Mouse (Mus musculus): ENCODE measurements at regions not wholly inside any gene's neighbourhood (a gene's known extent, or its start where the extent isn't known, plus 50 kb on each side); places are given as distances from the start of the nearest gene placed in this dataset.
"Not testable (repeated sequence)": the region's sequence is repeated elsewhere in the genome, so short reads cannot be mapped to it uniquely, and the experiment has no call there.

DNA sequence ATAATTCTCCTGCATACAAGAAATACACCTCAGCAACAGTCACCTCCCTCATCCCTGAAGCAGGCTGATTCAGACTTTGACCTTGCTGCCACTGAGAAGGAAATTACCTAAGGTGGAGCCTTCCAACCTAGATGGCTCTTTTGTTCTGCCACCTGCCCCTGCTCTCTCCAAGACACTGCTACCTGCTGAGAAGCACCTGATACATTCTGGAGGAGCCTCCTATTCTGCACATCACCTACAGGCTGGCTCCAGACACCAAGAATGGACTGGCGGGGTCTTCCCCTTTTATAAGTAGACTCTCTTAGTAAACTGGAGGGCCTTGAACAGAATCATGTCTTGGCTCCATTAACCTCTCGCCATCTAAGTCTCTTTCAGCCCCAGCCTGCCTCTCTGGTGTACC lies 1149.5 kb upstream of the 2610301B20Rik start:
- not testable (repeated sequence) for ATAC-seq (replicated peaks; ENCODE audit: insufficient number of reproducible peaks, low FRiP score, low TSS enrichment, low read depth); DNase-seq (ENCODE audit: low spot score); H3K36me3 ChIP-seq (replicated peaks; ENCODE audit: control insufficient read depth, insufficient read depth, low read depth, low read length); H3K27ac ChIP-seq (replicated peaks; ENCODE audit: low read depth, low read length); H3K9ac ChIP-seq (replicated peaks; ENCODE audit: low read length); H3K4me2 ChIP-seq (ENCODE audit: low read depth, low read length); H3K4me3 ChIP-seq (ENCODE audit: low read depth, low read length); H3K4me1 ChIP-seq (ENCODE audit: control insufficient read depth, insufficient read depth, low read length); H3K9me3 ChIP-seq (replicated peaks; ENCODE audit: control insufficient read depth, low read length); H3K27me3 ChIP-seq (ENCODE audit: control insufficient read depth, insufficient read depth, low read length)
- WGBS: 73% methylated on average over 2 of the region's 2 CpGs

DNA sequence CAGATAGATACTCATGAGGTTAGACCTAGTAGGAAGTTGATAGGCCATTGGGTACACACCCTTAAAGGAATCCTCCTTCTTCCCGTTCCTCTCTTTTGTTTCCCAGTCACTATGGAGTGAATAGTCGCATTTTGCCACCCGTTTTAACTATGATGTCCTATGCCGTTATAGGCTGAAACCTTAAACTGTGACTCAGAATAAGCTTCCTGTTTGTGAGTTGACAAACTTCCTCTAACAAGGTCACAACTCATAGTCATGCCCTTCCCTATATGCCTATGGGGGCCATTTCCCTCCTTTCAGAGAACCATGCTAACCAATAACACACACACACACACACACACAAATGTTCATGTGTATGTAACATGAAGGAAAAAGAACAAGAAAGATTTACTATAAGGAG lies 1136.6 kb upstream of the 2610301B20Rik start:
- H3K36me3 ChIP-seq (replicated peaks; ENCODE audit: control insufficient read depth, insufficient read depth, low read depth, low read length): no peaks in the 10 kb centered on the region

DNA sequence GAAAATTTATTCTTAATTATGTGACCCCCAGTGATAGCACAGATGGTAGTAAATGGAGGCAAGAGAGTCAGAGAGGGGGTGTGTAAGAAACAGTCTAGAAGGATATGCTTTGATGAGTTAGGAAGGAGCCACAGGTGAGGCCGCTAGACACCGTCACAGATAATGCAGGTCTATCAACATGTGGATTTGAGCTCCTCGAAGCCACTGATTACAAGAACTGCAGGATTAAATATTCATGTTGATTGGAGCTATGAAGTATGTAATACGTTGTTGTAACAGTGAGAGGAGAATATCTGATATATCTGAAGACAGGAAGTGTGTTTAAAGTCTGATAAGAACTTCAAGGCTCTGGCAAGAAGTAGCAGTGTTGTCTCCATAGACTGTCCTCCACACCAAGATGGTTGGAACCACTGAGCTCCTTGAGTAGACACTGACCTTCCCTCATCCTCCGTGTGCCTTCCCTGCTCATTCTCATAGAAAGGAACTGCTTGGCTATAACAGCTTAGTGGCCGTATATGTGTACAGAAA lies 1126.8 kb upstream of the 2610301B20Rik start:
- 89% methylated on average over 6 of the region's 6 CpGs for WGBS
- Histone ChIP-seq H3K27me3 (ENCODE audit: control insufficient read depth, insufficient read depth, low read length) (no peaks in the 10 kb centered on the region), H3K36me3 (replicated peaks; ENCODE audit: control insufficient read depth, insufficient read depth, low read depth, low read length) (no peaks in the 10 kb centered on the region), H3K27ac (replicated peaks; ENCODE audit: low read depth, low read length) (no peak overlapping the region), H3K4me1 (ENCODE audit: control insufficient read depth, insufficient read depth, low read length) (no peaks in the 10 kb centered on the region), H3K4me3 (ENCODE audit: low read depth, low read length) (no peak overlapping the region), H3K9ac (replicated peaks; ENCODE audit: low read length) (no peak overlapping the region), H3K9me3 (replicated peaks; ENCODE audit: control insufficient read depth, low read length) (no peaks in the 10 kb centered on the region), H3K4me2 (ENCODE audit: low read depth, low read length) (no peak overlapping the region)
- DNase-seq (ENCODE audit: low spot score) (no peak), ATAC-seq (replicated peaks; ENCODE audit: insufficient number of reproducible peaks, low FRiP score, low TSS enrichment, low read depth) (no peak)

More for the DNA sequence above, 1136.6 kb upstream of the 2610301B20Rik start:
- no peak overlapping the region for H3K9ac ChIP-seq (replicated peaks; ENCODE audit: low read length)
- no peak overlapping the region for H3K4me3 ChIP-seq (ENCODE audit: low read depth, low read length)
- ATAC-seq (replicated peaks; ENCODE audit: insufficient number of reproducible peaks, low FRiP score, low TSS enrichment, low read depth) (no peak), DNase-seq (ENCODE audit: low spot score) (no peak)
- no peaks in the 10 kb centered on the region for H3K9me3 ChIP-seq (replicated peaks; ENCODE audit: control insufficient read depth, low read length)
- WGBS: 87% methylated on average over 4 of the region's 4 CpGs
- no peak overlapping the region for H3K27ac ChIP-seq (replicated peaks; ENCODE audit: low read depth, low read length)
- H3K4me2 ChIP-seq (ENCODE audit: low read depth, low read length): no peak overlapping the region
- no peaks in the 10 kb centered on the region for H3K27me3 ChIP-seq (ENCODE audit: control insufficient read depth, insufficient read depth, low read length)
- H3K4me1 ChIP-seq (ENCODE audit: control insufficient read depth, insufficient read depth, low read length): no peaks in the 10 kb centered on the region

DNA sequence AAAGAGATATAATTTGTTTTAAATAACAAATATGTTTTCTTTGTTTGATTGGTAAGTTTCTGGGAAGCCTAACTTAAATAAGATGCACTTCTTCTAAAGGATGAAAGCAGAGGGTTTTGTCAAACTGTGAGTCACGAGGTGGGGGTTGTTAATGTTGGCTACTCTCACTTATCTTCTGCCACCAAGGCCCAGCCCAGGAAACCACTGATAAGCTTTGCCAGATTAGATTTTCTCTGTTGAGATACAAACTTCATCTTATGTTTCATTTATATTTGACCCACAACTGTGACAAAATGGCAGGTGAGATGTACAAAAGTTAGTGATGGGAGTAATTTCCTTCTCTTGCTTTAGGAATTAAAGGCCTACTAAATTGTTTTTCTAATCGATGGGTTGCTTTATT lies 1126.2 kb upstream of the 2610301B20Rik start:
- no peak overlapping the region for H3K9ac ChIP-seq (replicated peaks; ENCODE audit: low read length)
- no peaks in the 10 kb centered on the region for H3K36me3 ChIP-seq (replicated peaks; ENCODE audit: control insufficient read depth, insufficient read depth, low read depth, low read length)
- H3K27ac ChIP-seq (replicated peaks; ENCODE audit: low read depth, low read length): no peak overlapping the region
- no peaks in the 10 kb centered on the region for H3K4me1 ChIP-seq (ENCODE audit: control insufficient read depth, insufficient read depth, low read length)
- 80% methylated on average over 2 of the region's 2 CpGs for WGBS
- no peaks in the 10 kb centered on the region for H3K9me3 ChIP-seq (replicated peaks; ENCODE audit: control insufficient read depth, low read length)
- no peak for DNase-seq (ENCODE audit: low spot score)
- no peak overlapping the region for H3K4me2 ChIP-seq (ENCODE audit: low read depth, low read length)
- no peak overlapping the region for H3K4me3 ChIP-seq (ENCODE audit: low read depth, low read length)
- no peak for ATAC-seq (replicated peaks; ENCODE audit: insufficient number of reproducible peaks, low FRiP score, low TSS enrichment, low read depth)
- H3K27me3 ChIP-seq (ENCODE audit: control insufficient read depth, insufficient read depth, low read length): no peaks in the 10 kb centered on the region

DNA sequence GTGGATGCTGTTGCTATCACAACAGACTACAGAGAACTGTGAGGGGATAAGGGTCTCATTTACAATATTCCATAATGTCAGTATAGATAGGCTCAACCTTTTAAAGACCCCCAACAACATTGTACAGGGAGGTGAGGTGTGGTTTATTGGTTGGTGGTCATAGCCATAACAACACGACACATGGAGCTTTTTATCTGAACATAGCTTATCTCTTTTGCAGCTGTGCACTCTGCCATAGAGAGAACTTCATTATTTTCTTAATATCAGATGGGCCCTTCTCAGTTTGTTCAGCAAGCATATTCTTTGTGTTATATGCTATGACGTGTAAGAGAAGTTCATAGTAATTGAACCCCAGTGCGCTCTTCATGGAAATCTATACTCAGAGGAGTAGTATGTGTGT lies 1124.4 kb upstream of the 2610301B20Rik start:
- H3K9me3 ChIP-seq (replicated peaks; ENCODE audit: control insufficient read depth, low read length): no peaks in the 10 kb centered on the region
- no peaks in the 10 kb centered on the region for H3K36me3 ChIP-seq (replicated peaks; ENCODE audit: control insufficient read depth, insufficient read depth, low read depth, low read length)
- ATAC-seq (replicated peaks; ENCODE audit: insufficient number of reproducible peaks, low FRiP score, low TSS enrichment, low read depth) (no peak), DNase-seq (ENCODE audit: low spot score) (no peak)
- H3K27ac ChIP-seq (replicated peaks; ENCODE audit: low read depth, low read length): no peak overlapping the region
- no peak overlapping the region for H3K4me2 ChIP-seq (ENCODE audit: low read depth, low read length)
- no peaks in the 10 kb centered on the region for H3K4me1 ChIP-seq (ENCODE audit: control insufficient read depth, insufficient read depth, low read length)
- H3K4me3 ChIP-seq (ENCODE audit: low read depth, low read length): no peak overlapping the region
- no peak overlapping the region for H3K9ac ChIP-seq (replicated peaks; ENCODE audit: low read length)
- H3K27me3 ChIP-seq (ENCODE audit: control insufficient read depth, insufficient read depth, low read length): no peaks in the 10 kb centered on the region
- WGBS: 91% methylated on average over 3 of the region's 3 CpGs

DNA sequence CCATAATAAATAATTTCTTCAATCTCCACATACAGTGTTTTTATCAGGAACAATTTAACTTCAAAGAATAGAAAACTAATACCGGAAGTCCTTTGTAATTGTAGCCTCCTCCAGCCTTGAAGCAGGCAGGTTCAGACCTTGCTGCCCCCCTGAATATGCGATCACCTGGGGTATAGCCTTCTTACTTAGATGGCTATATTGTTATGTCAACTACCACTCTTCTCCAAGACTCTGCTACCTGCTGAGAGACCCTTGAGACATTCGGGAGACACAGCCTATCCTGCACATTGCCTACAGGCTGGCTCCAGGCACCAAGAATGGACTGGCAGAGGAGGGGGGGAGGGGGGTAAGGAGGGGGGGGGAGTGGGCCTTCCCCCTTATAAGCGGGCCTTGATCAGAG lies 1123.9 kb upstream of the 2610301B20Rik start:
- ATAC-seq (replicated peaks; ENCODE audit: insufficient number of reproducible peaks, low FRiP score, low TSS enrichment, low read depth) (no peak), DNase-seq (ENCODE audit: low spot score) (no peak)
- Histone ChIP-seq H3K36me3 (replicated peaks; ENCODE audit: control insufficient read depth, insufficient read depth, low read depth, low read length) (no peaks in the 10 kb centered on the region), H3K27me3 (ENCODE audit: control insufficient read depth, insufficient read depth, low read length) (no peaks in the 10 kb centered on the region), H3K4me2 (ENCODE audit: low read depth, low read length) (no peak overlapping the region), H3K27ac (replicated peaks; ENCODE audit: low read depth, low read length) (no peak overlapping the region), H3K4me1 (ENCODE audit: control insufficient read depth, insufficient read depth, low read length) (no peaks in the 10 kb centered on the region), H3K4me3 (ENCODE audit: low read depth, low read length) (no peak overlapping the region), H3K9ac (replicated peaks; ENCODE audit: low read length) (no peak overlapping the region), H3K9me3 (replicated peaks; ENCODE audit: control insufficient read depth, low read length) (no peaks in the 10 kb centered on the region)
- 55% methylated on average over 4 of the region's 4 CpGs for WGBS

DNA sequence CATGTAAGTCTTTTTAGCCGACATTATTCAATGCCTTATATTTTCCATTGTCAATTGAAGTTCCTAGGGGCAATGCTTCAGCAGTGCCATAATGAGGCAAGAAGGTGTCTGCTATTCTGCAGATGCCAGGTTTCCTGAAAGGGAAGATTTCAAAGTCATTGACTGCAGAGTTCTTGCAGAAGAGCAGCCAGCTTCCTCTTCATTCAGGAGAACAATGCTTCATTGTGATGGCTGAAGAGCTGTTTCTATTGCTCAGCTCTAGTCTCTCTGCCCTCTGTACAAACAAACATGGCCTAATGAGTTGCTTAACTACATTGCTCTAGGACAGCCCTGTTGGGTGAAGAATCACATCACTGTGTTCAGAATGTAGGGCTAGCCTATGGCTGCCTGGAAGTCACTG lies 1111.0 kb upstream of the 2610301B20Rik start:
- ATAC-seq (replicated peaks; ENCODE audit: insufficient number of reproducible peaks, low FRiP score, low TSS enrichment, low read depth): no peak
- DNase-seq (ENCODE audit: low spot score): no peak

DNA sequence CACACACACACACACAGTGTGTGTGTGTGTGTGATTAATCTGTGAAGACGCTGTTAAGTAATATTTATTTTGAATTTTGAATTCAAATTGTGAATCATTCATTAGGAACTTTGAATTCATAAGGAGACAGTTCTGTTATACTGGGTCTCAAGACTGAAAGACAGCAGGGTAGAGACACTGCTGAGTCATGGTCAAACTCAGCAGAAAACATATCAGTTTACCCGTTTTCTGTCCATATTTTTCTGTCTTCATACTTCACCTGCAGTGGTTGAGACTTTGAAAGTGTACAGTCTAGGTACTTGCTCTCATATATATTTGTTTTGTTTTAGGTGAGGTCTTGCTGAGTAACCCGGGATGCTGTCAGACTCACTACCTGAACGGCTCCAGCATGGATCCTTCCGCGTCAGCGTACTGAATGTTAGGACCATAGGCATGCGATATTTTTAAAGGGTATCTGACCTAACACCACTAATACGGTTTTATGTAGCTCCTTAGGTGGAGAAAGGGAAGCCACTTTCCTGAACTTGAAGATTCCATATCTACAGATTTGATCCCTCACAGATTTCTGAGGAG lies 1104.6 kb upstream of the 2610301B20Rik start:
- WGBS: 56% methylated on average over 9 of the region's 9 CpGs
- H3K9me3 ChIP-seq (replicated peaks; ENCODE audit: control insufficient read depth, low read length): no peaks in the 10 kb centered on the region
- ATAC-seq (replicated peaks; ENCODE audit: insufficient number of reproducible peaks, low FRiP score, low TSS enrichment, low read depth): no peak
- peak overlapping the region; percentile 42 for H3K4me3 ChIP-seq (ENCODE audit: low read depth, low read length)
- H3K4me2 ChIP-seq (ENCODE audit: low read depth, low read length): peak overlapping the region; percentile 8
- peak; percentile 48 for DNase-seq (ENCODE audit: low spot score)
- H3K27me3 ChIP-seq (ENCODE audit: control insufficient read depth, insufficient read depth, low read length): no peaks in the 10 kb centered on the region
- H3K4me1 ChIP-seq (ENCODE audit: control insufficient read depth, insufficient read depth, low read length): no peaks in the 10 kb centered on the region
- H3K27ac ChIP-seq (replicated peaks; ENCODE audit: low read depth, low read length): no peak overlapping the region
- H3K9ac ChIP-seq (replicated peaks; ENCODE audit: low read length): no peak overlapping the region; the same call in 1 of the 2 replicates
- H3K36me3 ChIP-seq (replicated peaks; ENCODE audit: control insufficient read depth, insufficient read depth, low read depth, low read length): no peaks in the 10 kb centered on the region

More for the DNA sequence above, 1111.0 kb upstream of the 2610301B20Rik start:
- Histone ChIP-seq H3K4me3 (ENCODE audit: low read depth, low read length) (no peak overlapping the region), H3K9ac (replicated peaks; ENCODE audit: low read length) (no peak overlapping the region), H3K27me3 (ENCODE audit: control insufficient read depth, insufficient read depth, low read length) (no peaks in the 10 kb centered on the region), H3K4me2 (ENCODE audit: low read depth, low read length) (no peak overlapping the region), H3K36me3 (replicated peaks; ENCODE audit: control insufficient read depth, insufficient read depth, low read depth, low read length) (no peaks in the 10 kb centered on the region), H3K27ac (replicated peaks; ENCODE audit: low read depth, low read length) (no peak overlapping the region), H3K4me1 (ENCODE audit: control insufficient read depth, insufficient read depth, low read length) (no peaks in the 10 kb centered on the region), H3K9me3 (replicated peaks; ENCODE audit: control insufficient read depth, low read length) (no peaks in the 10 kb centered on the region)
- 53% methylated on average over 1 of the region's 1 CpGs for WGBS

Data from embryonic facial prominence, embryonic 11.5 days (tissue).